Comparison of ENCODE assay signal across 22 mouse cellular contexts in genomic region chr3:131154576-131154975, GRCm38 (mm10). TPM values are rescaled to one million over a fixed set of nuclear protein-coding genes. Genes with fewer than 3 reads are reported as not detected.
DNase-seq lines count a peak whose midpoint lies in the region; ATAC-seq and TF ChIP-seq lines count a peak whose summit lies in the region.
"Had no signal": no experiment of that assay in that cellular context is flagged by ENCODE, and none has a peak within 500 bp of the region (broad histone marks: within the 10 kb centered on the region; RNA-seq: fewer than 3 reads in every experiment).

No protein-coding gene starts in this region.

- H3K9ac ChIP-seq in midbrain, embryonic 13.5 days (replicated peaks), result no peak overlapping the region
- H3K9ac ChIP-seq in intestine, embryonic 16.5 days (ENCODE audit: low read depth, low read length), result no peak overlapping the region
- H3K9ac ChIP-seq: embryonic facial prominence, embryonic 13.5 days; hindbrain, embryonic 13.5 days; limb, embryonic 13.5 days; liver, embryonic 14.5 days; neural tube, embryonic 12.5 days had no signal

- TF ChIP-seq CTCF in brain, embryonic 14.5 days (IDR thresholded peaks at IDR 0.05; ENCODE audit: borderline replicate concordance, extremely low read depth, insufficient read depth, insufficient read length), result no peak
- TF ChIP-seq CTCF in left cerebral cortex, adult 2 months (IDR thresholded peaks at IDR 0.05), result no peak

- no peak for DNase-seq in midbrain, embryonic 10.5 days (ENCODE audit: low spot score)
- peak; percentile 60 for DNase-seq in CD4-positive, CD25-positive, alpha-beta regulatory T cell, adult 2 months (ENCODE audit: low read depth, low spot score)
- peak; percentile 69 for DNase-seq in brain, embryonic 14.5 days (ENCODE audit: low read depth)
- DNase-seq in naive thymus-derived CD4-positive, alpha-beta T cell, adult 2 months (ENCODE audit: low read depth), result peak; percentile 63
- DNase-seq in left cerebral cortex, adult 2 months (ENCODE audit: extremely low spot score in 1 of 2, low spot score in 2 of 2), result no peak
- DNase-seq: adrenal gland, postnatal 14 days; cerebellum, adult 2 months; gastrocnemius, postnatal 36 days; heart, postnatal 10 days; kidney, adult 11 months; kidney, postnatal 10 days; layer of hippocampus, adult 9-11 months; right cerebral cortex, postnatal 25 days had no signal

- H3K36me3 ChIP-seq in midbrain, embryonic 10.5 days, result peaks cover 20% of the 10 kb centered on the region; the same call in 1 of the 2 replicates
- H3K36me3 ChIP-seq in midbrain, embryonic 13.5 days, result no peaks in the 10 kb centered on the region; the same call in 1 of the 2 replicates
- no peaks in the 10 kb centered on the region for H3K36me3 ChIP-seq in intestine, embryonic 16.5 days (ENCODE audit: control insufficient read depth, insufficient read depth, low read length)
- H3K36me3 ChIP-seq: embryonic facial prominence, embryonic 13.5 days; heart, embryonic 10.5 days; hindbrain, embryonic 13.5 days; limb, embryonic 13.5 days; neural tube, embryonic 12.5 days had no signal

- H3K4me1 ChIP-seq in midbrain, embryonic 10.5 days, result peaks cover 57% of the 10 kb centered on the region
- peaks cover 45% of the 10 kb centered on the region for H3K4me1 ChIP-seq in midbrain, embryonic 13.5 days (replicated peaks)
- no peaks in the 10 kb centered on the region for H3K4me1 ChIP-seq in intestine, embryonic 16.5 days (ENCODE audit: control insufficient read depth, insufficient read depth, low read length)

- H3K4me2 ChIP-seq in midbrain, embryonic 13.5 days (replicated peaks), result no peak overlapping the region
- no peak overlapping the region for H3K4me2 ChIP-seq in intestine, embryonic 16.5 days (ENCODE audit: low read depth, low read length)
- H3K4me2 ChIP-seq: embryonic facial prominence, embryonic 13.5 days; hindbrain, embryonic 13.5 days; limb, embryonic 13.5 days; neural tube, embryonic 12.5 days had no signal

- H3K4me3 ChIP-seq in midbrain, embryonic 10.5 days, result no peak overlapping the region
- no peak overlapping the region for H3K4me3 ChIP-seq in midbrain, embryonic 13.5 days (replicated peaks)
- no peak overlapping the region for H3K4me3 ChIP-seq in intestine, embryonic 16.5 days (ENCODE audit: low read length)
- no peak overlapping the region for H3K4me3 ChIP-seq in left cerebral cortex, adult 2 months
- H3K4me3 ChIP-seq: embryonic facial prominence, embryonic 13.5 days; heart, embryonic 10.5 days; hindbrain, embryonic 13.5 days; limb, embryonic 13.5 days; neural tube, embryonic 12.5 days had no signal

- intact Hi-C loops in left cerebral cortex, adult 2 months (cut with DNase I), result no loop called here

- peak overlapping the region; percentile 38; the same call in 1 of the 2 replicates for H3K27ac ChIP-seq in midbrain, embryonic 10.5 days (replicated peaks)
- H3K27ac ChIP-seq in midbrain, embryonic 13.5 days, result no peak overlapping the region
- no peak overlapping the region for H3K27ac ChIP-seq in intestine, embryonic 16.5 days (ENCODE audit: low read length)
- H3K27ac ChIP-seq in left cerebral cortex, adult 2 months, result no peak overlapping the region
- H3K27ac ChIP-seq: embryonic facial prominence, embryonic 13.5 days; heart, embryonic 10.5 days; hindbrain, embryonic 13.5 days; limb, embryonic 13.5 days; liver, embryonic 14.5 days; neural tube, embryonic 12.5 days had no signal

- H3K27me3 ChIP-seq in midbrain, embryonic 10.5 days (ENCODE audit: low read depth, poor library complexity, severe bottlenecking), result no peaks in the 10 kb centered on the region
- no peaks in the 10 kb centered on the region for H3K27me3 ChIP-seq in midbrain, embryonic 13.5 days
- H3K27me3 ChIP-seq in intestine, embryonic 16.5 days (replicated peaks; ENCODE audit: control insufficient read depth, insufficient read depth, low read length), result no peaks in the 10 kb centered on the region
- H3K27me3 ChIP-seq: embryonic facial prominence, embryonic 13.5 days; limb, embryonic 13.5 days; neural tube, embryonic 12.5 days had no signal

- WGBS in midbrain, embryonic 10.5 days, result 86% methylated on average over 9 of the region's 9 CpGs
- WGBS in midbrain, embryonic 13.5 days, result 78% methylated on average over 9 of the region's 9 CpGs
- whole genome bisulfite sequencing in intestine, embryonic 16.5 days, result 82% methylated on average over 9 of the region's 9 CpGs

- H3K9me3 ChIP-seq in midbrain, embryonic 10.5 days (replicated peaks), result no peaks in the 10 kb centered on the region
- no peaks in the 10 kb centered on the region for H3K9me3 ChIP-seq in midbrain, embryonic 13.5 days
- no peaks in the 10 kb centered on the region for H3K9me3 ChIP-seq in intestine, embryonic 16.5 days (ENCODE audit: control insufficient read depth, low read length)
- H3K9me3 ChIP-seq: embryonic facial prominence, embryonic 13.5 days; heart, embryonic 10.5 days; hindbrain, embryonic 13.5 days; limb, embryonic 13.5 days; neural tube, embryonic 12.5 days had no signal

- no peak for ATAC-seq in midbrain, embryonic 13.5 days
- no peak for ATAC-seq in intestine, embryonic 16.5 days
- ATAC-seq: midbrain, embryonic 16.5 days had no signal

- TF ChIP-seq POLR2A in brain, embryonic 14.5 days (IDR thresholded peaks at IDR 0.05; ENCODE audit: borderline replicate concordance, extremely low read depth, insufficient read depth, insufficient read length, poor library complexity, severe bottlenecking), result no peak

RNA-seq across cellular contexts. Expression of gene Lef1, which starts 44.3 kb away (rescaled TPM):
- polyA plus RNA-seq in midbrain, embryonic 10.5 days (2016; fragmentation: Nextera tagmentation; extraction: Ambion mirVana), result 58.4 and 60.6 TPM in 2 replicates
- polyA plus RNA-seq in midbrain, embryonic 13.5 days (2015; fragmentation: Nextera tagmentation; extraction: Ambion mirVana), result 80.3 and 86.0 TPM in 2 replicates
- polyA plus RNA-seq in brain, embryonic 14.5 days (2012; rRNA removed), result 36.5 and 54.7 TPM in 2 replicates
- polyA plus RNA-seq in intestine, embryonic 16.5 days (2015; fragmentation: Nextera tagmentation; extraction: Ambion mirVana), result 0.28 and 0.31 TPM in 2 replicates
- total RNA-seq in left cerebral cortex, adult 2 months (2021), result 1 to 10 TPM; 5.5 to 7.9 TPM

Comparison
In these comparisons a context has a peak if more than half of its experiments do, and no peak if none do; other contexts are left out.
1. DNase-seq: peak in CD4-positive, CD25-positive, alpha-beta regulatory T cell, adult 2 months (single experiment), brain, embryonic 14.5 days (single experiment) and naive thymus-derived CD4-positive, alpha-beta T cell, adult 2 months (single experiment); none in midbrain, embryonic 10.5 days (single experiment) and left cerebral cortex, adult 2 months (0 of 2).
2. RNA of gene Lef1, which starts 44.3 kb away (polyA plus RNA-seq): 80.3 to 86.0 TPM in midbrain, embryonic 13.5 days, 58.4 to 60.6 TPM in midbrain, embryonic 10.5 days and 36.5 to 54.7 TPM in brain, embryonic 14.5 days; 0.28 to 0.31 TPM in intestine, embryonic 16.5 days; every median in the first group is over 10 times any median in the second.